In genomic region chr4:138666521-138666920, GRCm38 (mm10) we compare ENCODE assay signal across 23 mouse cellular contexts. TPM values are rescaled to one million over a fixed set of nuclear protein-coding genes. Genes with fewer than 3 reads are reported as not detected.
"Had no signal": no experiment of that assay in that cellular context is flagged by ENCODE, and none has a peak within 500 bp of the region (broad histone marks: within the 10 kb centered on the region; RNA-seq: fewer than 3 reads in every experiment).

No protein-coding gene starts in this region.

- H3K36me3 ChIP-seq: kidney, embryonic 15.5 days; limb, embryonic 10.5 days; limb, embryonic 13.5 days; liver, embryonic 12.5 days; liver, embryonic 15.5 days; lung, embryonic 15.5 days; midbrain, embryonic 10.5 days; neural tube, embryonic 12.5 days; neural tube, embryonic 15.5 days had no signal

- H3K4me1 ChIP-seq: kidney, embryonic 15.5 days; limb, embryonic 13.5 days; liver, embryonic 12.5 days; liver, embryonic 15.5 days; lung, embryonic 15.5 days; megakaryocyte, embryonic 14.5 days; neural tube, embryonic 12.5 days had no signal

- DNase-seq: kidney, adult 8-10 months; liver; lung, adult 18-20 months; lung, postnatal 10 days; lung, postnatal 36 days; midbrain, embryonic 14.5 days; right cerebral cortex, adult 18-20 months; right cerebral cortex, postnatal 14 days; right cerebral cortex, postnatal 4 days; thymus, adult 2 months; thymus, postnatal 14 days had no signal

- ATAC-seq: liver, embryonic 12.5 days had no signal

- H3K4me3 ChIP-seq: kidney, embryonic 15.5 days; limb, embryonic 10.5 days; limb, embryonic 13.5 days; liver, embryonic 12.5 days; liver, embryonic 15.5 days; lung, embryonic 15.5 days; megakaryocyte, embryonic 14.5 days; midbrain, embryonic 10.5 days; neural tube, embryonic 12.5 days; neural tube, embryonic 15.5 days had no signal

- H3K27me3 ChIP-seq: limb, embryonic 13.5 days; liver, embryonic 15.5 days; lung, embryonic 15.5 days; neural tube, embryonic 12.5 days; neural tube, embryonic 15.5 days had no signal

- H3K27ac ChIP-seq: kidney, embryonic 15.5 days; limb, embryonic 10.5 days; limb, embryonic 13.5 days; liver, embryonic 12.5 days; liver, embryonic 15.5 days; lung, embryonic 15.5 days; midbrain, embryonic 10.5 days; neural tube, embryonic 12.5 days; neural tube, embryonic 15.5 days; stomach, postnatal 0 days had no signal

RNA-seq across cellular contexts. Expression of gene Vwa5b1, which starts 30.8 kb away (rescaled TPM):
- polyA plus RNA-seq: limb, embryonic 13.5 days; liver, embryonic 12.5 days; liver, embryonic 15.5 days had no signal

RNA-seq across cellular contexts. Expression of gene Pla2g2c, which starts 58.1 kb away (rescaled TPM):
- total RNA-seq: layer of hippocampus, postnatal 10 days had no signal
- polyA plus RNA-seq: liver, embryonic 15.5 days; thymus, adult 2 months had no signal
